Mouse (Mus musculus): ENCODE measurements around the gene Saxo2. TPM values are rescaled to one million over a fixed set of nuclear protein-coding genes. Genes with fewer than 3 reads are reported as not detected.
A peak's percentile ranks its signal among the peaks of the same experiment; 100 is the strongest.

Saxo2 gene
- total and polyA plus RNA-seq, 2 experiments from 2014 or later = 0.08 to 11.4 TPM

DNA sequence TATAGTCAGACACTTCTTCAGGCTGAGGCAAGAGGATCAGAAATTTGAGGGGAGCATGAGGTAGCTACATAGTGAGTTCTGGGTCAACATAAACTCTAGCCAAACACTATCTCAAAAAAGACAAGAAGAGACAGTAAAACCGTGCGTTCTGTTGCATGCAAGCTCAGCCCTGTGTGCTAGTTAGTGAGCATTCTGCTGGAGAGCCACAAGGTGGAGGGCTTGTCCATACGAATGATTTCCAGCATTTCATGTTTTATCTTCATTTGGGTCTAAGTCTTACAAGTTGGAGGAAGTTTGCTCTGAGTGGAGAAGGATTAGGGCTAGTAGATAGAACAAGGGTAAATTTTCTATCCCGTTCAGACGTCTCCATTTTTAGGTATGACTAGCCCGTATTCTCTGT lies 28.5 kb upstream of the Saxo2 start:
- H3K4me2 ChIP-seq (ENCODE audit: low read depth, low read length) = no peak overlapping the region
- 73% methylated on average over 6 of the region's 6 CpGs for WGBS

GRCm38 (mm10) chr7:82676001-82676400 lies 27.7 kb upstream of the Saxo2 start:
- ATAC-seq (ENCODE audit: insufficient read depth, low read depth) (no peak), DNase-seq (ENCODE audit: low spot score) (no peak)
- H3K27ac ChIP-seq (ENCODE audit: low read depth) = no peak overlapping the region
- H3K27me3 ChIP-seq (ENCODE audit: control insufficient read depth, insufficient read depth, low read length) = no peaks in the 10 kb centered on the region
- no peak overlapping the region for H3K4me2 ChIP-seq (ENCODE audit: low read depth, low read length)
- H3K9me3 ChIP-seq (replicated peaks; ENCODE audit: control insufficient read depth, low read length) = no peaks in the 10 kb centered on the region
- H3K9ac ChIP-seq (replicated peaks; ENCODE audit: low read depth, low read length) = no peak overlapping the region
- no peak overlapping the region for H3K4me3 ChIP-seq (ENCODE audit: low read depth, low read length)
- peaks cover 43% of the 10 kb centered on the region for H3K36me3 ChIP-seq (replicated peaks; ENCODE audit: control insufficient read depth, insufficient read depth, low read length)
- no peaks in the 10 kb centered on the region for H3K4me1 ChIP-seq (ENCODE audit: control insufficient read depth, insufficient read depth)
- no peak for TF ChIP-seq CTCF (IDR thresholded peaks at IDR 0.05; ENCODE audit: low read depth)
- TF ChIP-seq EP300 (IDR thresholded peaks at IDR 0.05; ENCODE audit: low read depth) = no peak
- WGBS = 89% methylated on average over 5 of the region's 5 CpGs

More for the DNA sequence above, 28.5 kb upstream of the Saxo2 start:
- Histone ChIP-seq H3K36me3 (replicated peaks; ENCODE audit: control insufficient read depth, insufficient read depth, low read length) (peaks cover 43% of the 10 kb centered on the region), H3K27me3 (ENCODE audit: control insufficient read depth, insufficient read depth, low read length) (no peaks in the 10 kb centered on the region), H3K9me3 (replicated peaks; ENCODE audit: control insufficient read depth, low read length) (no peaks in the 10 kb centered on the region), H3K9ac (replicated peaks; ENCODE audit: low read depth, low read length) (no peak overlapping the region), H3K4me3 (ENCODE audit: low read depth, low read length) (no peak overlapping the region), H3K27ac (ENCODE audit: low read depth) (no peak overlapping the region), H3K4me1 (ENCODE audit: control insufficient read depth, insufficient read depth) (no peaks in the 10 kb centered on the region)
- DNase-seq (ENCODE audit: low spot score) (no peak), ATAC-seq (ENCODE audit: insufficient read depth, low read depth) (no peak)
- TF ChIP-seq CTCF (IDR thresholded peaks at IDR 0.05; ENCODE audit: low read depth) = peak; percentile 42
- no peak for TF ChIP-seq EP300 (IDR thresholded peaks at IDR 0.05; ENCODE audit: low read depth)

DNA sequence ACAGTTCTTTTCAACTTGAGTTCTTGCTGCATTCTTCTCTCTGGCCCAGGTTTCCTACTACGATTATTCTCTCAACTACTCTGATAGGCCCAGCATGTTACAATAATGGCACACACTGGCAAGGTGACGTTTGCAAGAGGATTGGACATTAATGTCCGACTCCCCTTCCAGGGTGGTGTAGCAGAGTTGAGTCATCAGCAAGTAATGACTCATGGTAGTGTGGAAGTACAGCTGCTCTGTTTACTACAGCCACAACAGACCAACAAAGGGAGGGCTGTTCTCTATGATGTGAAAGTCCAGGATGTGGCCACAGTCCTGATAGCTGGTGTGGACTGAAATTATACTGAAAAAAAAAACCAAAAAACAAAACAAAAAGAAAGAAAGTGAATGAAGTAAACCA lies 16.3 kb upstream of the Saxo2 start:
- no peak overlapping the region for H3K27ac ChIP-seq (ENCODE audit: low read depth)
- TF ChIP-seq CTCF (IDR thresholded peaks at IDR 0.05; ENCODE audit: low read depth) (no peak), EP300 (IDR thresholded peaks at IDR 0.05; ENCODE audit: low read depth) (no peak)
- no peak overlapping the region for H3K4me3 ChIP-seq (ENCODE audit: low read depth, low read length)
- H3K36me3 ChIP-seq (replicated peaks; ENCODE audit: control insufficient read depth, insufficient read depth, low read length) = peaks cover 40% of the 10 kb centered on the region
- no peaks in the 10 kb centered on the region for H3K9me3 ChIP-seq (replicated peaks; ENCODE audit: control insufficient read depth, low read length)
- no peaks in the 10 kb centered on the region for H3K27me3 ChIP-seq (ENCODE audit: control insufficient read depth, insufficient read depth, low read length)
- H3K4me1 ChIP-seq (ENCODE audit: control insufficient read depth, insufficient read depth) = no peaks in the 10 kb centered on the region
- DNase-seq (ENCODE audit: low spot score) (no peak), ATAC-seq (ENCODE audit: insufficient read depth, low read depth) (0 out of 2 replicates have a peak, but pooled peaks have one; percentile 57)
- 59% methylated on average over 3 of the region's 3 CpGs for WGBS
- no peak overlapping the region for H3K4me2 ChIP-seq (ENCODE audit: low read depth, low read length)
- no peak overlapping the region for H3K9ac ChIP-seq (replicated peaks; ENCODE audit: low read depth, low read length)

GRCm38 (mm10) chr7:82649081-82649445 lies 735 bp upstream of the Saxo2 start:
- Histone ChIP-seq H3K4me1 (ENCODE audit: control insufficient read depth, insufficient read depth) (0 out of 2 replicates have a peak, but pooled peaks cover 8% of the 10 kb centered on the region), H3K9me3 (replicated peaks; ENCODE audit: control insufficient read depth, low read length) (no peaks in the 10 kb centered on the region), H3K4me3 (ENCODE audit: low read depth, low read length) (peak overlapping the region; percentile 90), H3K27ac (ENCODE audit: low read depth) (no peak overlapping the region), H3K27me3 (ENCODE audit: control insufficient read depth, insufficient read depth, low read length) (no peaks in the 10 kb centered on the region), H3K4me2 (ENCODE audit: low read depth, low read length) (peak overlapping the region; percentile 90), H3K9ac (replicated peaks; ENCODE audit: low read depth, low read length) (peak overlapping the region; percentile 71), H3K36me3 (replicated peaks; ENCODE audit: control insufficient read depth, insufficient read depth, low read length) (peaks cover 12% of the 10 kb centered on the region)
- ATAC-seq (ENCODE audit: insufficient read depth, low read depth) = peak; percentile 7; the same call in 1 of the 2 replicates
- TF ChIP-seq EP300 (IDR thresholded peaks at IDR 0.05; ENCODE audit: low read depth) = no peak
- no peak for TF ChIP-seq CTCF (IDR thresholded peaks at IDR 0.05; ENCODE audit: low read depth)
- DNase-seq (ENCODE audit: low spot score) = no peak
- 11% methylated on average over 6 of the region's 6 CpGs for WGBS

- TF ChIP-seq CTCF (IDR thresholded peaks at IDR 0.05; ENCODE audit: low read depth) (no peak), EP300 (IDR thresholded peaks at IDR 0.05; ENCODE audit: low read depth) (no peak)
- Histone ChIP-seq H3K36me3 (replicated peaks; ENCODE audit: control insufficient read depth, insufficient read depth, low read length) (peaks cover 12% of the 10 kb centered on the region), H3K9me3 (replicated peaks; ENCODE audit: control insufficient read depth, low read length) (no peaks in the 10 kb centered on the region), H3K4me1 (ENCODE audit: control insufficient read depth, insufficient read depth) (0 out of 2 replicates have a peak, but pooled peaks cover 8% of the 10 kb centered on the region), H3K4me3 (ENCODE audit: low read depth, low read length) (peak overlapping the region; percentile 90), H3K9ac (replicated peaks; ENCODE audit: low read depth, low read length) (0 out of 2 replicates have a peak overlapping the region, but pooled peaks have one; percentile 71), H3K27me3 (ENCODE audit: control insufficient read depth, insufficient read depth, low read length) (no peaks in the 10 kb centered on the region), H3K27ac (ENCODE audit: low read depth) (no peak overlapping the region), H3K4me2 (ENCODE audit: low read depth, low read length) (peak overlapping the region; percentile 90)
- DNase-seq (ENCODE audit: low spot score) (no peak), ATAC-seq (ENCODE audit: insufficient read depth, low read depth) (0 out of 2 replicates have a peak, but pooled peaks have one; percentile 5)
- 32% methylated on average over 4 of the region's 4 CpGs for WGBS
These were observed 419 bp downstream of the Saxo2 start for GRCm38 (mm10) chr7:82647909-82648308.

DNA sequence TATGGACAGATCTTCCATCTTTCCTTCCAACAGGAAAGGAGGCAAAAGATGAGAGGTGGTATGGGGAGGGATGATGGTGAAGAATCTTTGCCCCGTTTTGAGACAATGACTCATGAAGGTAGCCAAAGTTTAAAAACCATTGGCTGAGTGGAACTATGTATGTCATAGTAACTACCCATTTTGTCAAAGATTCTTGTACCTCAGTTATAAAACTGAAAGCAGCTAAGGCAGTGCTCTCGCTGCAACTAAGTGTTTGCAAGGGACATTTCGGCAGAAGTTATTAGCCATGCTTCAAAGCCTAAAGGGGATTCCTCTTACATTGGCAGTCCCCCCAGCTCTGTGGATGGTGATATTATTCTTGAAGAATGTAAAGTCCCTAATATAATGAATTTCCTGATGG lies 1.1 kb downstream of the Saxo2 start:
- Histone ChIP-seq H3K36me3 (replicated peaks; ENCODE audit: control insufficient read depth, insufficient read depth, low read length) (peaks cover 10% of the 10 kb centered on the region), H3K4me2 (ENCODE audit: low read depth, low read length) (no peak overlapping the region), H3K4me3 (ENCODE audit: low read depth, low read length) (no peak overlapping the region), H3K4me1 (ENCODE audit: control insufficient read depth, insufficient read depth) (0 out of 2 replicates have a peak, but pooled peaks cover 8% of the 10 kb centered on the region), H3K27me3 (ENCODE audit: control insufficient read depth, insufficient read depth, low read length) (no peaks in the 10 kb centered on the region), H3K9me3 (replicated peaks; ENCODE audit: control insufficient read depth, low read length) (no peaks in the 10 kb centered on the region), H3K27ac (ENCODE audit: low read depth) (no peak overlapping the region), H3K9ac (replicated peaks; ENCODE audit: low read depth, low read length) (no peak overlapping the region)
- DNase-seq (ENCODE audit: low spot score) (no peak), ATAC-seq (ENCODE audit: insufficient read depth, low read depth) (no peak)
- WGBS = 90% methylated on average over 3 of the region's 3 CpGs
- no peak for TF ChIP-seq EP300 (IDR thresholded peaks at IDR 0.05; ENCODE audit: low read depth)
- no peak for TF ChIP-seq CTCF (IDR thresholded peaks at IDR 0.05; ENCODE audit: low read depth)

Measured in heart, postnatal 0 days (tissue).